Mouse (Mus musculus) neural tube, embryonic 13.5 days (tissue): ENCODE measurements at regions not wholly inside any gene's neighbourhood (a gene's known extent, or its start where the extent isn't known, plus 50 kb on each side); places are given as distances from the start of the nearest gene placed in this dataset.

Experiments used
- ATAC-seq: fragments of 200-750 bp; cut with Nextera tagmentation; 2 replicates; pipeline ENCODE4 v1.8.0; 2017; ENCODE audit warnings: low read depth, mild to moderate bottlenecking, moderate TSS enrichment, moderate library complexity
- H3K27ac ChIP-seq: fragments of 300-500 bp; sonication (generic); replicated peaks from 2 replicates; pipeline ENCODE4 v1.5.1; 2015; ENCODE audit warnings: moderate library complexity, mild to moderate bottlenecking, inconsistent platforms
- H3K27me3 ChIP-seq: fragments of 300-500 bp; sonication (generic); 2 replicates; pipeline ENCODE4 v1.6.1; 2015; ENCODE audit warnings: mild to moderate bottlenecking, inconsistent platforms
- H3K36me3 ChIP-seq: fragments of 300-500 bp; sonication (generic); 2 replicates; pipeline ENCODE4 v1.6.1; 2015; ENCODE audit warnings: mild to moderate bottlenecking, inconsistent platforms
- H3K4me1 ChIP-seq: fragments of 300-500 bp; sonication (generic); replicated peaks from 2 replicates; pipeline ENCODE4 v1.6.1; 2015; ENCODE audit warnings: inconsistent platforms
- H3K4me2 ChIP-seq: fragments of 300-500 bp; sonication (generic); 2 replicates; pipeline ENCODE4 v1.6.1; 2015; ENCODE audit warnings: inconsistent platforms, mild to moderate bottlenecking, moderate library complexity
- H3K4me3 ChIP-seq: fragments of 300-500 bp; sonication (generic); 2 replicates; pipeline ENCODE4 v1.5.1; 2015; ENCODE audit warnings: mild to moderate bottlenecking, inconsistent platforms
- H3K9ac ChIP-seq: fragments of 300-500 bp; sonication (generic); 2 replicates; pipeline ENCODE4 v1.6.1; 2015; ENCODE audit warnings: moderate library complexity, mild to moderate bottlenecking, inconsistent platforms
- H3K9me3 ChIP-seq: fragments of 300-500 bp; sonication (generic); 2 replicates; pipeline ENCODE4 v1.6.1; 2016; ENCODE audit warnings: inconsistent platforms
- WGBS: fragments of 180-500 bp; shearing (Covaris S2); methylation state at CpG from one replicate; pipeline ENCODE4 v1.1.7; 2015; 5-methylcytosine and 5-hydroxymethylcytosine counted together

- 43% methylated on average over 3 of the region's 3 CpGs for WGBS
- Histone ChIP-seq H3K27me3 (no peaks in the 10 kb centered on the region), H3K27ac (peak overlapping the region; percentile 52; the same call in 1 of the 2 replicates), H3K9me3 (no peaks in the 10 kb centered on the region), H3K9ac (no peak overlapping the region), H3K4me1 (peaks cover 9% of the 10 kb centered on the region), H3K4me3 (no peak overlapping the region), H3K36me3 (no peaks in the 10 kb centered on the region), H3K4me2 (no peak overlapping the region)
- ATAC-seq = peak; percentile 93
These were observed 55.5 kb upstream of the Kcne4 start for GRCm38 (mm10) chr1:78761061-78761515.
